In genomic region chr11:51584431-51585248, GRCm38 (mm10) we compare ENCODE assay signal across 1 mouse cellular context.
TF ChIP-seq lines count a peak whose summit lies in the region.

Phykpl (plus strand) TSS chr11:51584757.

TF ChIP-seq in MEL, 35 proteins besides CTCF, POLR2A, EP300 and RAD21 (continued from another document):
- TF ChIP-seq MEF2A (IDR thresholded peaks at IDR 0.05; ENCODE audit: extremely low read depth, insufficient replicate concordance, low read depth, low read length, poor library complexity, severe bottlenecking) (no peak), NRF1 (IDR thresholded peaks at IDR 0.05; ENCODE audit: insufficient read depth, low read depth, low read length, poor library complexity, severe bottlenecking) (0 out of 2 replicates have a peak, but pooled peaks have one; percentile 42), GABPA (IDR thresholded peaks at IDR 0.05; ENCODE audit: low read depth, low read length) (no peak)
